Mouse (Mus musculus) embryonic facial prominence, embryonic 12.5 days (tissue): ENCODE results near the gene Scml4. TPM values are rescaled to one million over a fixed set of nuclear protein-coding genes. Genes with fewer than 3 reads are reported as not detected.

Experiments used
- ATAC-seq: fragments of 200-750 bp; cut with Nextera tagmentation; 2 replicates; pipeline ENCODE4 v1.8.0; 2017; ENCODE audit not compliant: insufficient number of reproducible peaks, insufficient read depth, low FRiP score, low TSS enrichment
- H3K27ac ChIP-seq: fragments of 300-500 bp; sonication (generic); 2 replicates; pipeline ENCODE4 v1.5.1; 2016; ENCODE audit warnings: mild to moderate bottlenecking
- H3K27me3 ChIP-seq: fragments of 300-500 bp; sonication (generic); 2 replicates; pipeline ENCODE4 v1.6.1; 2016; ENCODE audit warnings: mild to moderate bottlenecking, moderate library complexity
- H3K36me3 ChIP-seq: fragments of 300-500 bp; sonication (generic); 2 replicates; pipeline ENCODE4 v1.6.1; 2016; ENCODE audit warnings: mild to moderate bottlenecking
- H3K4me1 ChIP-seq: fragments of 300-500 bp; sonication (generic); 2 replicates; pipeline ENCODE4 v1.6.1; 2016
- H3K4me2 ChIP-seq: fragments of 300-500 bp; sonication (generic); replicated peaks from 2 replicates; pipeline ENCODE4 v1.6.1; 2016; ENCODE audit warnings: mild to moderate bottlenecking, moderate library complexity
- H3K4me3 ChIP-seq: fragments of 300-500 bp; sonication (generic); 2 replicates; pipeline ENCODE4 v1.5.1; 2016; ENCODE audit warnings: mild to moderate bottlenecking
- H3K9ac ChIP-seq: fragments of 300-500 bp; sonication (generic); 2 replicates; pipeline ENCODE4 v1.6.1; 2016; ENCODE audit warnings: mild to moderate bottlenecking, moderate library complexity
- H3K9me3 ChIP-seq: fragments of 300-500 bp; sonication (generic); 2 replicates; pipeline ENCODE4 v1.6.1; 2016; ENCODE audit warnings: mild to moderate bottlenecking, moderate library complexity
- WGBS: fragments of 180-500 bp; shearing (Covaris S2); methylation state at CpG from one replicate; pipeline ENCODE4 v1.1.7; 2016; 5-methylcytosine and 5-hydroxymethylcytosine counted together
- polyA plus RNA-seq: library from polyadenylated mRNA; unstranded; fragments of >200 nt; fragmentation: Nextera tagmentation; extraction: Ambion mirVana; gene quantifications from 2 replicates; pipeline ENCODE4 v1.2.1, GENCODE M21; 2016

Gene Scml4
- polyA plus RNA-seq, 1 experiment from 2014 or later: 0.37 TPM

- WGBS: 72% methylated on average over 4 of the region's 4 CpGs
- H3K4me3 ChIP-seq: no peak overlapping the region
- H3K27me3 ChIP-seq: no peaks in the 10 kb centered on the region
- H3K4me2 ChIP-seq: no peak overlapping the region
- no peak for ATAC-seq
- no peaks in the 10 kb centered on the region for H3K36me3 ChIP-seq
- H3K9me3 ChIP-seq: no peaks in the 10 kb centered on the region
- H3K27ac ChIP-seq: no peak overlapping the region
- peaks cover 30% of the 10 kb centered on the region for H3K4me1 ChIP-seq
- H3K9ac ChIP-seq: no peak overlapping the region
These were observed 2.6 kb downstream of the Scml4 start for GRCm38 (mm10) chr10:42862806-42863205.

DNA sequence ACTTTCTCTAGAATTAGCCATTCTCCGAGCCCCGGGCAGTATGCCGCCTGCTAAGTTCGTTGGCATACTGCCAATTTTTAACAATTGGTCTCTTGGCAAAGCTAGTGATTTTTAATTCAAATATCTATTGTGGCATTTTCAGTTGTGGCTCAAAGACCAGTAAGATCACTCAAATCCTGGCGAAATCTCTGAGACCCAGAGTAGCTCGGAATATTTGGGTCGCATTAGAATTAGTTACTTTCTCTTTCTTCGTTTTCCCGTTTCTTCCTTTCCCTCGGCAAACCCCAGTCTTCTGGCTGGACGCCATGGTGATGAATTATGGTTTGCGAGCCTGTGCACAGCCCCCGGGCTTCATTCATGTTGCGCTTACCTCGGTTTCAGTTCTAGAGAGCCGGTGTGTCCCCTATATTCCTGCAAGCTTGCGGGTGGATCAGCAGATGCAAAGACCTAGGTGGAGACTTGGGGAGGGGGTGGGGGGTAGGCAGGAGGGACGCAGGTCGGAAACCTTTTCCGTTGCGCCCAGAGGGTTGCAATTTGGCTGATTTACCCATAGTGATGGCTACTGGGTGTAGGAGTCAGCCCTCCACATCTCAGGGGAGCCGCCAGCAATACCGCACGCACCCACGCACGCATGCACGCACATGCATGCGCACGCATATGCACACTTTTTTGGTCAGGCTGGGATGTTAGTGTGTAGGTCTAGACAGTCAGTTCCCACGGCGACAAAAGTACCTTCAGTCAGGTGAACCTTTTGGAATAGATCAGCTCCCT lies 3.6 kb downstream of the Scml4 start:
- Histone ChIP-seq H3K9ac (no peak overlapping the region), H3K4me3 (peak overlapping the region; percentile 12; the same call in 1 of the 2 replicates), H3K27ac (no peak overlapping the region), H3K36me3 (no peaks in the 10 kb centered on the region), H3K4me2 (peak overlapping the region; percentile 44), H3K27me3 (no peaks in the 10 kb centered on the region), H3K9me3 (no peaks in the 10 kb centered on the region), H3K4me1 (peaks cover 30% of the 10 kb centered on the region)
- ATAC-seq: no peak
- WGBS: 55% methylated on average over 31 of the region's 31 CpGs

GRCm38 (mm10) chr10:42864696-42865095 lies 4.5 kb downstream of the Scml4 start:
- Histone ChIP-seq H3K27me3 (no peaks in the 10 kb centered on the region), H3K4me3 (no peak overlapping the region), H3K9ac (no peak overlapping the region), H3K4me2 (peak overlapping the region; percentile 44; the same call in 1 of the 2 replicates), H3K27ac (no peak overlapping the region), H3K4me1 (peaks cover 27% of the 10 kb centered on the region), H3K36me3 (no peaks in the 10 kb centered on the region), H3K9me3 (no peaks in the 10 kb centered on the region)
- WGBS: 32% methylated on average over 5 of the region's 5 CpGs
- no peak for ATAC-seq

DNA sequence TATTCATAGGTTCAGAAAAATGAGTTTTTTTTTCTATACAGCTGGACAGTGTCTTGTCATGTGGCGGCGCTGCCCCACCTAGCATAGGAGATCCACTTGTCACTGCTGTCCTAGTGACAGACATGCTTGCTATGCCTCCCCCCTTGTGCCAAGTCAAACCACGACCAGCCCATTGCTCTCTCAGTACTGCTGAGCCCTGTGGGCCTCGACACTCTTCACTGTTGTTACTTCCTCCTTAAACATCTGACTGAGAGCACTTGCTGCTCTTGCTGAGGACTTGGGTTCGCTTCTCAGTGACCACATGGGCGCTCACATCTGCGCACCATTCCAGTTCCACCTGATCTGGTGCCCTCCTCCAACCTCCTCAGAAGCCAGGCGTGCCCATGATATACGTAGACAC lies 8.2 kb downstream of the Scml4 start:
- Histone ChIP-seq H3K36me3 (no peaks in the 10 kb centered on the region), H3K9me3 (no peaks in the 10 kb centered on the region), H3K4me2 (no peak overlapping the region), H3K4me3 (no peak overlapping the region), H3K4me1 (peaks cover 14% of the 10 kb centered on the region; the same call in 1 of the 2 replicates), H3K27ac (no peak overlapping the region), H3K9ac (no peak overlapping the region), H3K27me3 (0 out of 2 replicates have a peak, but pooled peaks cover 4% of the 10 kb centered on the region)
- WGBS: 86% methylated on average over 9 of the region's 9 CpGs
- ATAC-seq: no peak

- no peak overlapping the region for H3K4me3 ChIP-seq
- H3K9me3 ChIP-seq: no peaks in the 10 kb centered on the region
- H3K36me3 ChIP-seq: no peaks in the 10 kb centered on the region
- WGBS: 77% methylated on average over 6 of the region's 6 CpGs
- ATAC-seq: no peak
- 0 out of 2 replicates have a peak, but pooled peaks cover 4% of the 10 kb centered on the region for H3K27me3 ChIP-seq
- H3K4me2 ChIP-seq: no peak overlapping the region
- H3K27ac ChIP-seq: no peak overlapping the region
- 0 out of 2 replicates have a peak, but pooled peaks cover 6% of the 10 kb centered on the region for H3K4me1 ChIP-seq
- no peak overlapping the region for H3K9ac ChIP-seq
These were observed 9.3 kb downstream of the Scml4 start for GRCm38 (mm10) chr10:42869467-42869866.

GRCm38 (mm10) chr10:42872269-42873010 lies 12.3 kb downstream of the Scml4 start:
- no peaks in the 10 kb centered on the region for H3K36me3 ChIP-seq
- H3K27me3 ChIP-seq: 0 out of 2 replicates have a peak, but pooled peaks cover 4% of the 10 kb centered on the region
- no peaks in the 10 kb centered on the region for H3K4me1 ChIP-seq
- no peak overlapping the region for H3K9ac ChIP-seq
- H3K27ac ChIP-seq: no peak overlapping the region
- H3K4me3 ChIP-seq: no peak overlapping the region
- H3K9me3 ChIP-seq: no peaks in the 10 kb centered on the region
- 79% methylated on average over 15 of the region's 15 CpGs for WGBS
- no peak for ATAC-seq
- H3K4me2 ChIP-seq: no peak overlapping the region

DNA sequence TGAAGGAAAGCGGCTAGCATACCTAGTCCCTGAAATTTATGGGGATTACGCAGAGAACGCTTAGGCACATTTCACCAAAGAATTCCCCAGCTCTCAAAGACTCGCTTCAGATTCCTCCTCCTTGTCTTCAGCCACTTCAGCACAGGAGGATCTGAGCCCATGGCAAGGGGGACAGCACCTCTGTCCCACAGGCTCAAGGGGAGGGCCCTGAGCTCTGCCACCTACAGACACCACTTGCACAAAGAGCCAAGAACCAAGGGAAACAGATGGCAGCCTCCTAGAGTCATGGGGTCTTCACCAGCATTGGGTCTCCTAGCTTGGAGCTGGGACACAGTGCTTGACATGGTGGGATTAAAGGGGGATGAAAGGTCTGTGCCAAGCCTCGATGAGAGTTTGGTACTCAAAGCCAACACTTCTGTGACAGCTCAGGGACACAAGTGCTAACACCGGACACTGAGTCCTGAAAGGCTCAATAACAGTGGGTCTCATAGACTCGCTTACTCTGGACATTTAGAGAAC lies 13.0 kb downstream of the Scml4 start:
- no peaks in the 10 kb centered on the region for H3K4me1 ChIP-seq
- H3K4me2 ChIP-seq: no peak overlapping the region
- no peak overlapping the region for H3K9ac ChIP-seq
- WGBS: 81% methylated on average over 7 of the region's 7 CpGs
- no peaks in the 10 kb centered on the region for H3K36me3 ChIP-seq
- no peak overlapping the region for H3K27ac ChIP-seq
- no peak overlapping the region for H3K4me3 ChIP-seq
- H3K27me3 ChIP-seq: 0 out of 2 replicates have a peak, but pooled peaks cover 4% of the 10 kb centered on the region
- H3K9me3 ChIP-seq: no peaks in the 10 kb centered on the region
- no peak for ATAC-seq

GRCm38 (mm10) chr10:42876172-42876571 lies 16.0 kb downstream of the Scml4 start:
- Histone ChIP-seq H3K27ac (no peak overlapping the region), H3K4me1 (no peaks in the 10 kb centered on the region), H3K4me2 (no peak overlapping the region), H3K27me3 (no peaks in the 10 kb centered on the region), H3K9me3 (no peaks in the 10 kb centered on the region), H3K9ac (no peak overlapping the region), H3K4me3 (no peak overlapping the region), H3K36me3 (no peaks in the 10 kb centered on the region)
- 70% methylated on average over 5 of the region's 5 CpGs for WGBS
- ATAC-seq: no peak

- no peak overlapping the region for H3K27ac ChIP-seq
- no peaks in the 10 kb centered on the region for H3K27me3 ChIP-seq
- no peaks in the 10 kb centered on the region for H3K36me3 ChIP-seq
- WGBS: 68% methylated on average over 5 of the region's 5 CpGs
- no peak overlapping the region for H3K4me3 ChIP-seq
- no peak overlapping the region for H3K4me2 ChIP-seq
- H3K9ac ChIP-seq: no peak overlapping the region
- no peaks in the 10 kb centered on the region for H3K4me1 ChIP-seq
- no peaks in the 10 kb centered on the region for H3K9me3 ChIP-seq
- ATAC-seq: no peak
These were observed 19.1 kb downstream of the Scml4 start for GRCm38 (mm10) chr10:42879269-42879681.

- no peaks in the 10 kb centered on the region for H3K36me3 ChIP-seq
- no peaks in the 10 kb centered on the region for H3K9me3 ChIP-seq
- no peak overlapping the region for H3K4me3 ChIP-seq
- H3K4me2 ChIP-seq: no peak overlapping the region
- no peak overlapping the region for H3K9ac ChIP-seq
- WGBS: 73% methylated on average over 5 of the region's 5 CpGs
- ATAC-seq: no peak
- H3K27me3 ChIP-seq: no peaks in the 10 kb centered on the region
- no peaks in the 10 kb centered on the region for H3K4me1 ChIP-seq
- no peak overlapping the region for H3K27ac ChIP-seq
These were observed 19.5 kb downstream of the Scml4 start for GRCm38 (mm10) chr10:42879682-42880081.

- Histone ChIP-seq H3K4me1 (0 out of 2 replicates have a peak, but pooled peaks cover 3% of the 10 kb centered on the region), H3K9ac (no peak overlapping the region), H3K4me2 (no peak overlapping the region), H3K36me3 (no peaks in the 10 kb centered on the region), H3K27ac (no peak overlapping the region), H3K27me3 (no peaks in the 10 kb centered on the region), H3K9me3 (no peaks in the 10 kb centered on the region), H3K4me3 (no peak overlapping the region)
- WGBS: 18% methylated on average over 6 of the region's 6 CpGs
- no peak for ATAC-seq
These were observed 26.9 kb downstream of the Scml4 start for GRCm38 (mm10) chr10:42887040-42887439.
